Mouse (Mus musculus): ENCODE results near the gene Pcnx4. TPM values are rescaled to one million over a fixed set of nuclear protein-coding genes. Genes with fewer than 3 reads are reported as not detected.

Pcnx4 gene
- polyA plus RNA-seq, 1 experiment from 2014 or later, result 10.6 TPM

DNA sequence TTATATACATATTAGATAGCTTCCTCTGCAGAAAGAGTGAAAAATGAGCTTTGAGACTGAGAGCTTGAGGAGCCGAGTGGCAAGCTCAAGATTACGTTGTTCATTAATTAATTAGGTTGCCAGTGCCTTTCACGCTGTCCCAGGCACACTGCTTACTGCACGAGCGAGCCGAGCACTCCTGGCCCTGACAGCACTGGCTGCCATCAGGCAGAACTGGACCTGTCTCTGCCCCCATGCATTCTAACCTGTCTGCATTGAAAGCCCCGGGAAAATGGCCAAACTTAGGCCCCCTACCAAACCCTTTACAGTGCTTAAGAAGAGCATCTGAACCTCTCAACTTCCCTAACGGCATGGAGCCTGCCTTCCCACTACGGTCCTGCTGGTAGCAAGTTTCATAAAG lies 16.8 kb upstream of the Pcnx4 start:
- H3K36me3 ChIP-seq (ENCODE audit: control insufficient read depth, insufficient read depth, low read length), result no peaks in the 10 kb centered on the region
- H3K9ac ChIP-seq (ENCODE audit: low read length), result no peak overlapping the region
- no peak for DNase-seq (ENCODE audit: low spot score)
- no peaks in the 10 kb centered on the region for H3K4me1 ChIP-seq (replicated peaks; ENCODE audit: control insufficient read depth, insufficient read depth, low read length)
- no peaks in the 10 kb centered on the region for H3K27me3 ChIP-seq (replicated peaks; ENCODE audit: control insufficient read depth, insufficient read depth, low read length)
- no peak overlapping the region for H3K27ac ChIP-seq (ENCODE audit: low read depth)
- ATAC-seq (replicated peaks; ENCODE audit: low FRiP score, low TSS enrichment, low read depth), result no peak
- no peaks in the 10 kb centered on the region for H3K9me3 ChIP-seq (ENCODE audit: control insufficient read depth, low read length)
- no peak overlapping the region for H3K4me3 ChIP-seq (ENCODE audit: low read depth, low read length)
- 63% methylated on average over 9 of the region's 9 CpGs for WGBS
- no peak overlapping the region for H3K4me2 ChIP-seq (ENCODE audit: low read length)

DNA sequence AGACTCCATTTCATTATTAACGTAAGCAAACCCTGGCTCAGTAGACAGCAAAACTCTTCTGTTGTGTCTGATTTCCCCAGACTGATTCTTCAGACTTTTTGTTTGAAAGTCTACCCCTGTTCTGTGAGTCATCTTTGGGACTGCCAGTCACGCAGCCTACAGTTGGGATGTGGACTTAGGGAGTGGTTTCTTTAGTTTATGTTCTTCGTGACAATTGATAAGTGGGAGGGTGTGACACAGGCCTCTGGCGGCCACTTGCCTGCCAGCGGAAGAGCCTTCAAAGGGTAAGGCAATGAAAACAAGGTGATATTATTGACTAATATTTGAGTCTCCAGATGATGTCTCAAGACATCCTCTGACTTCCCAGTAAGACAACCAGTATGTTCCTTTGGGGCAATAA lies 16.3 kb upstream of the Pcnx4 start:
- no peaks in the 10 kb centered on the region for H3K4me1 ChIP-seq (replicated peaks; ENCODE audit: control insufficient read depth, insufficient read depth, low read length)
- DNase-seq (ENCODE audit: low spot score) (no peak), ATAC-seq (replicated peaks; ENCODE audit: low FRiP score, low TSS enrichment, low read depth) (no peak)
- 52% methylated on average over 5 of the region's 5 CpGs for WGBS
- H3K9me3 ChIP-seq (ENCODE audit: control insufficient read depth, low read length), result no peaks in the 10 kb centered on the region
- H3K9ac ChIP-seq (ENCODE audit: low read length), result no peak overlapping the region
- H3K27ac ChIP-seq (ENCODE audit: low read depth), result no peak overlapping the region
- H3K4me2 ChIP-seq (ENCODE audit: low read length), result no peak overlapping the region
- no peaks in the 10 kb centered on the region for H3K27me3 ChIP-seq (replicated peaks; ENCODE audit: control insufficient read depth, insufficient read depth, low read length)
- H3K36me3 ChIP-seq (ENCODE audit: control insufficient read depth, insufficient read depth, low read length), result no peaks in the 10 kb centered on the region
- H3K4me3 ChIP-seq (ENCODE audit: low read depth, low read length), result no peak overlapping the region

DNA sequence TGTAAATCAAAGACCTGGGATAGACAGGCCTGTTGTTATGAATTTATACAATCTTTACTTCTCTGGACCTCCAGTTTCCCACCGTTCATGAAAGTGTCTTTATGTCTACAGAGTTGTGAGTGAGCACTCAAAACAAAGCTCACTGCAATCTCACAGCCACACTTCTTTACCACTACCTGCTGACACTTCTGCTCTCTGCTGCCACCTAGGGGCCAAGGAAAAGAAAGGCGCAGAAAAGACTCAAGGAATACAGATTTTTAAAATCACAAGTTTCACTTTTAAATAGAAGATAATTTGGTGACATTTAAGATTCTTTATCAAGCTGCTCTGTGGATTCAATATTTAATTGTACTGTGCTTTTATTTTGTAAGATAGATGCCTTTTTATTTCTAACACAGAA lies 15.5 kb upstream of the Pcnx4 start:
- no peak overlapping the region for H3K4me2 ChIP-seq (ENCODE audit: low read length)
- H3K4me3 ChIP-seq (ENCODE audit: low read depth, low read length), result no peak overlapping the region
- no peak overlapping the region for H3K9ac ChIP-seq (ENCODE audit: low read length)
- no peaks in the 10 kb centered on the region for H3K9me3 ChIP-seq (ENCODE audit: control insufficient read depth, low read length)
- no peaks in the 10 kb centered on the region for H3K36me3 ChIP-seq (ENCODE audit: control insufficient read depth, insufficient read depth, low read length)
- ATAC-seq (replicated peaks; ENCODE audit: low FRiP score, low TSS enrichment, low read depth) (no peak), DNase-seq (ENCODE audit: low spot score) (peak; percentile 85)
- H3K27ac ChIP-seq (ENCODE audit: low read depth), result no peak overlapping the region
- H3K27me3 ChIP-seq (replicated peaks; ENCODE audit: control insufficient read depth, insufficient read depth, low read length), result no peaks in the 10 kb centered on the region
- WGBS, result 5% methylated on average over 2 of the region's 2 CpGs
- no peaks in the 10 kb centered on the region for H3K4me1 ChIP-seq (replicated peaks; ENCODE audit: control insufficient read depth, insufficient read depth, low read length)

DNA sequence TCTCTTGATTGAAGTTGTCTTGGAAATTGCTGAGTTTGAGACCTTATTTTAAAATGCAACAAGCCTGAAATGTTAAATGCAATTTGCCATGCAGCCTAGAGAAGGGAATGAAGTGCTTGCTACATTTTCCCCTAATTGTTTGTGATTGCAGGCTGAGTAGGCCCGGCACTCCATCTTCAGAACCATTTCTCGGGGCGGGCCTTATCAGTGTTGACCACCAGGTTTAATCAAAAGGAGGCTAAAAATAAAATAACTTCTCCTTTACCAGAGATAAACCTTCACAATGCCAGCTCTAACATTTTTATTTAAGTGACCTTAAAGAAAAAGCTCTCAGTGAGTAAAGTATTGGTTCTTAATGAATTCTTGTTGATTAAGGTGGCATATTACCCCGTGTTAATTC lies 10.6 kb upstream of the Pcnx4 start:
- no peak overlapping the region for H3K9ac ChIP-seq (ENCODE audit: low read length)
- DNase-seq (ENCODE audit: low spot score) (no peak), ATAC-seq (replicated peaks; ENCODE audit: low FRiP score, low TSS enrichment, low read depth) (no peak)
- no peak overlapping the region for H3K27ac ChIP-seq (ENCODE audit: low read depth)
- no peaks in the 10 kb centered on the region for H3K27me3 ChIP-seq (replicated peaks; ENCODE audit: control insufficient read depth, insufficient read depth, low read length)
- no peaks in the 10 kb centered on the region for H3K4me1 ChIP-seq (replicated peaks; ENCODE audit: control insufficient read depth, insufficient read depth, low read length)
- H3K9me3 ChIP-seq (ENCODE audit: control insufficient read depth, low read length), result no peaks in the 10 kb centered on the region; the same call in 1 of the 2 replicates
- H3K4me3 ChIP-seq (ENCODE audit: low read depth, low read length), result no peak overlapping the region
- H3K36me3 ChIP-seq (ENCODE audit: control insufficient read depth, insufficient read depth, low read length), result no peaks in the 10 kb centered on the region
- no peak overlapping the region for H3K4me2 ChIP-seq (ENCODE audit: low read length)
- WGBS, result 81% methylated on average over 4 of the region's 4 CpGs

DNA sequence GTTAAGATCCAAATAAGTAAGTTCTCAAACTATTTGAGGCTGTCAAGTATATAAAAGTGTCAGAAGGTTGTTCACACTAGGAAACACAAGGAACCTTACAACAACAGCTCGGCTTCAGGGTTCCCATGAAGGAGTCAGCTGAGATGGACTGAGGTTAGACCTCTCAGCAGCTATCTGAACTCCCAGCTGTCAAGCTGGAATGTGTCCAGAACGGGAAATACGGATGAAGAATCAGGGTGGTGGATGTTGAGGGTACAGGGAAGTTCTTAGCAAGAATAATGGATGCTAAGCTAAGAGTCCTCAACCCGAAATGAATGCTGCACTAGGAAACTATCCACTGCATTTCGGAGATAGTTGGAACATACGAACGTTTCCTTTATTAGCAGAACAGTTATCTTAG lies 3.9 kb upstream of the Pcnx4 start:
- ATAC-seq (replicated peaks; ENCODE audit: low FRiP score, low TSS enrichment, low read depth), result no peak
- no peak overlapping the region for H3K4me3 ChIP-seq (ENCODE audit: low read depth, low read length)
- no peak overlapping the region for H3K4me2 ChIP-seq (ENCODE audit: low read length)
- H3K9ac ChIP-seq (ENCODE audit: low read length), result no peak overlapping the region
- no peaks in the 10 kb centered on the region for H3K36me3 ChIP-seq (ENCODE audit: control insufficient read depth, insufficient read depth, low read length)
- H3K9me3 ChIP-seq (ENCODE audit: control insufficient read depth, low read length), result no peaks in the 10 kb centered on the region; the same call in 1 of the 2 replicates
- no peak for DNase-seq (ENCODE audit: low spot score)
- no peaks in the 10 kb centered on the region for H3K27me3 ChIP-seq (replicated peaks; ENCODE audit: control insufficient read depth, insufficient read depth, low read length)
- no peak overlapping the region for H3K27ac ChIP-seq (ENCODE audit: low read depth)
- 75% methylated on average over 7 of the region's 7 CpGs for WGBS
- peaks cover 4% of the 10 kb centered on the region for H3K4me1 ChIP-seq (replicated peaks; ENCODE audit: control insufficient read depth, insufficient read depth, low read length)

DNA sequence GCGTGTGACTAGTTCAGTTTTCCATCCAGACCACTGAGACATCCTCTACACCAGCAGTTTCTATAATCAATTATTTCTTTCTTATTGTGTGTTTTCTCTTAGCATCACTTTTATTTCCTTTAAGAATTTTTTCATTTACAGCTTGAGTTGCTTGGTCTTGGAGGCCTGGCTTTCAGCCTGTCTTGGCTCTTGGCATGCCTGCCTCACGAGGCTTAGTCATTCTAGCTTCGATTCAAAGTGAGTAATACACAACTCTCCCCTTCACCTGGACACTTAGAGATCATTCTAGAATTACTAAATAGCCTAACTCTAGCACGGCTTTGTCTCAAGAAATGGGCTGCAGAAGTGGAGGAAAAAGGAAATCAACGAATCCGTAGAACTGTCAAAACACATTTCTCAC lies 2.2 kb upstream of the Pcnx4 start:
- H3K36me3 ChIP-seq (ENCODE audit: control insufficient read depth, insufficient read depth, low read length), result no peaks in the 10 kb centered on the region
- H3K9me3 ChIP-seq (ENCODE audit: control insufficient read depth, low read length), result no peaks in the 10 kb centered on the region; the same call in 1 of the 2 replicates
- no peak overlapping the region for H3K27ac ChIP-seq (ENCODE audit: low read depth)
- no peak overlapping the region for H3K4me2 ChIP-seq (ENCODE audit: low read length)
- no peaks in the 10 kb centered on the region for H3K27me3 ChIP-seq (replicated peaks; ENCODE audit: control insufficient read depth, insufficient read depth, low read length)
- WGBS, result 81% methylated on average over 6 of the region's 6 CpGs
- DNase-seq (ENCODE audit: low spot score) (no peak), ATAC-seq (replicated peaks; ENCODE audit: low FRiP score, low TSS enrichment, low read depth) (no peak)
- H3K9ac ChIP-seq (ENCODE audit: low read length), result no peak overlapping the region
- H3K4me1 ChIP-seq (replicated peaks; ENCODE audit: control insufficient read depth, insufficient read depth, low read length), result peaks cover 9% of the 10 kb centered on the region
- H3K4me3 ChIP-seq (ENCODE audit: low read depth, low read length), result no peak overlapping the region

DNA sequence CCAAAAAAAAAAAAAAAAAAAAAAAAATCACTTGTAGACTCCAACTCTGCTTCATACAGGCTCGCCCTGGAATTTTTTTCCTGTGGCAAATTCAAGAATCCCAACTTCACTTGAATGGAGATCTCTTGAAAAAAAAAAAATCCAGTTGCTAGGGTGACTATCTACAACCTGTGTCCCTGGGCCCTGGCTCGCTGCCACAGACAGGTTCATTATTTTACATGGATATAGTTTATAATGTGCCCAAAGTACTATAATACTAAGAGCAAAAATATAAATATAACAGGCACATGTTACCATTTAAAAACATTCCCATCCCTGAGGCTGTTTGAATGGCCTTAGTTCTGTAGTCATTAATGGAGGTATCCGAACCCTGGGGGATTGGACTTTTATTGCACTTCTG lies 584 bp upstream of the Pcnx4 start:
- Histone ChIP-seq H3K4me3 (ENCODE audit: low read depth, low read length) (peak overlapping the region; percentile 70), H3K4me1 (replicated peaks; ENCODE audit: control insufficient read depth, insufficient read depth, low read length) (peaks cover 9% of the 10 kb centered on the region), H3K27ac (ENCODE audit: low read depth) (no peak overlapping the region), H3K27me3 (replicated peaks; ENCODE audit: control insufficient read depth, insufficient read depth, low read length) (no peaks in the 10 kb centered on the region), H3K36me3 (ENCODE audit: control insufficient read depth, insufficient read depth, low read length) (no peaks in the 10 kb centered on the region), H3K4me2 (ENCODE audit: low read length) (peak overlapping the region; percentile 69), H3K9me3 (ENCODE audit: control insufficient read depth, low read length) (no peaks in the 10 kb centered on the region), H3K9ac (ENCODE audit: low read length) (peak overlapping the region; percentile 71; the same call in 1 of the 2 replicates)
- DNase-seq (ENCODE audit: low spot score) (no peak), ATAC-seq (replicated peaks; ENCODE audit: low FRiP score, low TSS enrichment, low read depth) (peak; percentile 21; the same call in 1 of the 2 replicates)
- WGBS, result 42% methylated on average over 3 of the region's 3 CpGs

DNA sequence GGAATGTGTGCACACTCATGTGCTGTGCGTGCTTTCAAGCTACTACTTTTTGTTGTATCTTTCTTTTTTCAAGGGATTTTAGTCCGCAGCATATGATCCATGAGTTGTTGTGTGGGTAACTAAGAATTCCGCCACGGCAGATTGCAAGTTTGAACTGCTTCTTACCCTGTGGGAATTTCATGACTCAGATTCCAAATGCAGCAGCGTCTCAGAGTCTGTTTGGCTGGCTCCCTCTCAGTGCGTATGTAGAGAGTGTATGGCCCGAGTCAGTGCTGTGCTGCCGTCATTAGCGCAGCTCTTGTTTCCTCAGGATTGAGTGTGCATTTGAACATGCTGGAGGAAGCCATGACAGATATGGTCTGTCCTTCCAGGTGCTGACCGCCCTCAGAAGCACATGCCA lies 2.4 kb downstream of the Pcnx4 start:
- ATAC-seq (replicated peaks; ENCODE audit: low FRiP score, low TSS enrichment, low read depth), result no peak
- no peaks in the 10 kb centered on the region for H3K27me3 ChIP-seq (replicated peaks; ENCODE audit: control insufficient read depth, insufficient read depth, low read length)
- WGBS, result 90% methylated on average over 10 of the region's 10 CpGs
- no peak for DNase-seq (ENCODE audit: low spot score)
- H3K9ac ChIP-seq (ENCODE audit: low read length), result no peak overlapping the region
- H3K4me3 ChIP-seq (ENCODE audit: low read depth, low read length), result no peak overlapping the region
- H3K36me3 ChIP-seq (ENCODE audit: control insufficient read depth, insufficient read depth, low read length), result peaks cover 11% of the 10 kb centered on the region
- H3K4me2 ChIP-seq (ENCODE audit: low read length), result no peak overlapping the region
- no peaks in the 10 kb centered on the region for H3K9me3 ChIP-seq (ENCODE audit: control insufficient read depth, low read length)
- H3K4me1 ChIP-seq (replicated peaks; ENCODE audit: control insufficient read depth, insufficient read depth, low read length), result peaks cover 9% of the 10 kb centered on the region
- no peak overlapping the region for H3K27ac ChIP-seq (ENCODE audit: low read depth)

DNA sequence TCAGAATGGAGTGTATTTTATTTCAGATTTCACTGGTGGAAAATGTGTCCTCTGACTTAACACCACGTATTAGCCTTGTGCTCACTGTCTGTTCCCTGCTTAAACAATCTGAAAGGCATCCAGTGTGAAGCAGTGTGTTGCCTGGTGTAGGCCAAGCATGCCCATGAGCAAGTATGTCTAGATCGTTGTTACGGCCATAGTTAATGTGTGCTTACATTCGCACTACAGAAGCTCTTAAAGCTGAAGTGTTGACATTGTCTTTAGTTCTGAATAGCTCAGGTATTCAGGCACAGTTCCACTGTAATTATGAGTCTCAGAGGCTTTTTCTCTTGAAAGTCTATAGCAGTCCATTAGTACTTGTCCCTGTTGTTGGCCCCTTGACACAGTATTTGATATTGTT lies 18.2 kb downstream of the Pcnx4 start:
- no peak overlapping the region for H3K27ac ChIP-seq (ENCODE audit: low read depth)
- peaks cover 6% of the 10 kb centered on the region; the same call in 1 of the 2 replicates for H3K36me3 ChIP-seq (ENCODE audit: control insufficient read depth, insufficient read depth, low read length)
- no peaks in the 10 kb centered on the region for H3K4me1 ChIP-seq (replicated peaks; ENCODE audit: control insufficient read depth, insufficient read depth, low read length)
- DNase-seq (ENCODE audit: low spot score), result no peak
- no peak overlapping the region for H3K4me2 ChIP-seq (ENCODE audit: low read length)
- no peaks in the 10 kb centered on the region for H3K27me3 ChIP-seq (replicated peaks; ENCODE audit: control insufficient read depth, insufficient read depth, low read length)
- no peak overlapping the region for H3K9ac ChIP-seq (ENCODE audit: low read length)
- no peaks in the 10 kb centered on the region for H3K9me3 ChIP-seq (ENCODE audit: control insufficient read depth, low read length)
- H3K4me3 ChIP-seq (ENCODE audit: low read depth, low read length), result no peak overlapping the region
- no peak for ATAC-seq (replicated peaks; ENCODE audit: low FRiP score, low TSS enrichment, low read depth)
- 81% methylated on average over 4 of the region's 4 CpGs for WGBS

Measured in intestine, embryonic 14.5 days (tissue).